Mouse (Mus musculus): ENCODE measurements at regions not wholly inside any gene's neighbourhood (a gene's known extent, or its start where the extent isn't known, plus 50 kb on each side); places are given as distances from the start of the nearest gene placed in this dataset.

DNA sequence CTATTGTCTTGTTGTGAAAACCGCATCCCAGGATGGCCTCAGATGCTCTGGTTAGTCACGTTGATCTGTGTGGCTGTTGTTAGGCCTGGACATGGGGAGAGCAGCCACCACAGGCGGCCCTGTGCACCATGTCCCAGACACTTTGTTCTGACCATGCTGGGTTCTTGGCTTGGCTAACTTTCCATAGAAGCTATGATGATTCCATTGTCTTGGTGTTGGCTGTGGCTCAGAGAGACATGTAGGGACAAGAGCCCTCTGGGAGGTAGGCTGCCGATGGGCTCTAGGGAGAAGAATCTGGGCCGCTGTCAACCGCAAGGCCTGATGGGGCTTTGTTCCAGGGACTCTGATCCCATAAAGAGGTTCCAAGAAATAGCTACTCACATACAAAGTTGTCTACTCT, 334.9 kb downstream of the Pik3r1 start:
- no peak for TF ChIP-seq CTCF (IDR thresholded peaks at IDR 0.05)
- TF ChIP-seq EP300 (IDR thresholded peaks at IDR 0.05) = no peak
